Mouse (Mus musculus): ENCODE data around the gene Adam11.

The Adam11 gene

DNA sequence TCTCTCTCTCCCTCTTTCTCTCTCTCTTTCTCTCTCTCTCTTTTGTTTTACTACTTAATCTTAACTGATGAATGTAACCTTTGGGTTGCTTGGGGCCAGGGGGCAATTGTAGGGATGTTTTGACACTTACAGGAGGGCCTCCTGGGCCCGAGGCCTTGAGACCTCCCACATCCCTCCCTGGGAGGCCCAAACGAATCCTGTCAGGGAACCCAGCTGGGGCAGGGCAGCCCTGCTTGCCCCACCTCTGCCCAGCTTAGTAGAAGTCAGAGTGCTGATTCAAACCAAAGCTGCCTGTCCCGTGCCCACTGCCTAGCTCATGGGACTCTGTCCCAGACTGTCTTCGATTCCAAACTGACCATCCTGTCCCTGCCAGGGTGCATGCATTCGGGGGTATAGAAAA is 17.4 kb downstream of the Adam11 start:
- no peak for DNase-seq (ENCODE audit: low spot score in 2 of 2)

DNA sequence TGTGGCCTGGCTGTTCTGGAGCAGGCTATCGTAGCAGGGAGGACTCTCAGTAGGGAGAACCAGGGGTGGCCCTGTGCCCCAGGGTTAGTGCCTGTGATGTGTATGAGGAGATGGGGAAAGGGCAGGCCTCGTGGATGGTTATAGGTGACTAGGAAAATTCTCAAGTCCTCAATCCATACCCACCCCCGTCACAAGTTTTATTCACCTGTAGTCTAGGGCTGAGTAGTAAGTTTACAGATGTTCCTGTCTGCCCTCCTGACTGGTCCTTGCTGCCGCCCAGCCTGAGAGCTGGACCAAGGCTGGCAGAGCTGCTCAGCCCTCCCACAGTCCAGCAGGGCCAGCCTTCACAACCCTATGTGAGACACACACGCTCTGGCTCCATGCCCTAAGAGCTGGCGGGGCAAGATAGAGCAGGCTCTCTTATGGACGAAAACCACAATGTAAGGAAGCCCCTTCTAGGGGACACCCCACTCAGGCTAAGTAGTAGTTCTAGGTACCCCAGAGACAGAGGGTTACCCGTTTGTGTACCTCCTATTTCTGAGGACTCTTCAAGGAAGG is 17.9 kb downstream of the Adam11 start:
- DNase-seq (ENCODE audit: low spot score in 2 of 2), result no peak

DNA sequence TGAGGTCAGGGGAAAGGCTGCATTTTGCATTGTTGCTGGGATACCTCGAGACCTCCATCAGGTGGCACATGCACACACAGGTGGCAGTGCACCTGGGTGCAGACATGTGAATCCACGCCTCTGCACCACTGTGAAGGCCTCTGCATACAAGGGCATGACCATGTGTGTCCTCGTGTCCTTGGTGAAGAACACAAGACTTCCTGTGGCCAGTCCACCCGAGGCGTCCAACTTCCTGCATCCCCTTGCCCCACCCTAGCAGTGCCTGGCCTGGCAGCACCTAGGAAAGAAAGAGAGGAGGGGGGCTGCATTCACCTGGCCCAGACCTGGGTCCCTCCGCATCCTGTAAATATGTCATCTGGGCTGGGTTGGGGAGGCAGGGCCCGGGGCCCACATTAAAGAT is 18.6 kb downstream of the Adam11 start:
- DNase-seq (ENCODE audit: low spot score in 2 of 2), result no peak

DNA sequence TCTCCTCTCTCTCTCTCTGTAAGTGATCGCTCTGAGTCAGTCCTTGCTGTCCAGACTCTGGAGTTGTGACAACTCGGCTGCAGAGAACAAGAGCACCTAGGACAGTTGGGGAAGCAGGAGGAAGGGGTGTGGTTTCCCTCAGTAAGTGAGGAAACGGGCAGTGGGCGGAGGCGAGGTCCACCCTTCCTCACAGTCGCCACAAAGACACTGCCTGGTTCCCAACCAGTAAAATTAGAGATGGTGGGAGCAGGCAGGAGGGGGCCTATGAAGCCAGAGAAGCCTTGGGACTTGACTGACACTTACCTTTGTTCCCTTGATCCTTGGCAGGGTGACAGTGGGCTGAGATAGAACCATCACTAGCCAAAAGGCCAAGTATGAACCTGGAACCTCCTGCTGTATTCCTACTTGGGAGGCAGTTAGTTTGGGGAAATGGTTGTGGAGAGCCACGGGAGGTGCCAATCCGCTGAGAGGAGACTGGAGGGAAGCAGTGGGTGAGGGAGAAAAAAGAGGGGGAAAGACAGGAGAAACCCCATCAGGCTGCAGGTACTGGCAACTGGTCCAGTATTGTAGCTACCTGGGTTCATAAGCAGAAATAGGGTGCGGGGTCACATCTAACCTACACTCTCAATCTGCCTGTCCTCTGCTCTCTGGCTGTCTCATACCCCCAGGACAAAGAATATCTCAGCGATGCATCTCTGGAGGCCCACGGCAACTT is 19.2 kb downstream of the Adam11 start:
- DNase-seq (ENCODE audit: low spot score in 2 of 2), result peak; percentile 60 to 78

DNA sequence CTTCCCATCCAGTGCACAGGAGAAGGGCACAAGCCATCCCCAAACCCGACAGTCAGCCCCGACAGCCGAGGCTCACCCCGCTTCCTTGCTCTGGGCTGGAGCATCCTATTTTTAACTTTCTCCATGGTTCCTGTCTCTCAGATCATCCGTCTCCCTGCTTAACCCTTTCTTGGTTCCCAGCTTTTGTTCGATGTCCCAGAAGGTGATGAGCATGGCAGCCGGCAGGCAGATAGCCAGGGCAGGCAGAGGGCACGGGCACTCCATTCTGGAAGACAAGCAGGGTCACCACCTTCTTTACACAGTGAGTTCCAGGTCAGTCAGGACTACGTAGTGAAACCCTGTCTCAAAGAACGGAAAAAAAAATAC is 19.7 kb downstream of the Adam11 start:
- DNase-seq (ENCODE audit: low spot score in 2 of 2), result no peak

DNA sequence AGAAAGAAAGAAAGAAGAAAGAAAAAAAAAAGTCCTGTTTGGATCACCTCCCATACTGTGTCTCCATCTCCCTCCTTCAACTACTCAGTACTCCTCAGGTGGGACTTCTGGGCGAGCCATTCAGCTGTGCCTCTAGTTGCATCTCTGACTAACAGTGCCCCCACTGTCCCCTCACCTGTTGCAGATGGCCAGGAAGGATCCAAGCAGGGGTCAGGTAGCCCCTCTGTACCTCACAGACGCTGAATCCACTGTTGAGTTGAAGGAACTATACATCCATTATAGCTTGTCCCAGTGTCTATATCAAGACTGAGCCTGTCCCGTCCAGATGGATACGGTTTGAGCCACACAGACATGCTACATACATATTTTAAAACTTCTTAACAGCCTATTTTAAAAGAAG is 20.3 kb downstream of the Adam11 start:
- DNase-seq (ENCODE audit: low spot score in 2 of 2), result no peak

DNA sequence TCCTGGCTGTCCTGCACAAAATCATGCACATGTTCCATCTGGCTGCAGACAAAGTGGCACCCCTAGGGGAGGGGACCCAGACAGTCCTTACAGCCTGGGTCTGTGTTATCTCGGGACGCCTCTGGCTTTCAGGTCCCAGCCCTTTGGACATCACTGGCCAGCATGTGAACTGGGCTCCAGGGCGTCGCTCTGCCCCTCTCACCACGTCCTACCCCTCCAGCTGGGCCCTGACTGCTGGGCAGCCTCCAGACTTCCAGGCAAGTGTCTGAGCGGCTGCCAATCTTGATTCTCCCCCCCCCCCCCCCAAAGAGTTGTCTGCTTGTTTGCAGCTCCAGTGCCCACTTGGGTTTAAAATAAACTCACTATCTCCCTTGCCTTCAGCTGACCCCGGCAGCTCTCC is 22.2 kb downstream of the Adam11 start:
- DNase-seq (ENCODE audit: low spot score in 2 of 2), result peak in 1 of 2 experiments; percentile 37

DNA sequence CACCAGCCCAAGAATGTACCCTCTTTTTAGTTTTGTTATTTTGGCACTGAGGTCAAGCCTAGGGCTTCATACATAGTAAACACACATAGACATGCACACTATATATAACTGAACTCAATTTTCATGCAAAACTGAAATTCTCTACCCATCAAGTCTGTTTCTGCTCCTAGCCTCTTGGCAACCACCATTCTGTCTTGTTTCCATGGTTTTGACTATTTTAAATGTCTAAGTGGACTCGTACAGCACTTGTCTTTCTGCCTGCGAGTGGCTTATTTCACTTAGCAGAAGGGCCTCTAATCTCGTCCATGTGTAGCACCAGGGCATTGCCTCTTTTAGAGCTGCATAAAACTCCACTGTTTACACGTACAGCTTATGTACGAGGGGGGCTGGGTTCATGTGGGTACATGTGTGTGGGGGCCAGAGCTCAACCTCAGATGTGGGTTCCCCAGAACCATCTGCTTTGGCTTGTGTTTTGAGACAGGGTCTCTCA is 26.5 kb downstream of the Adam11 start:
- DNase-seq (ENCODE audit: low spot score in 2 of 2), result no peak

DNA sequence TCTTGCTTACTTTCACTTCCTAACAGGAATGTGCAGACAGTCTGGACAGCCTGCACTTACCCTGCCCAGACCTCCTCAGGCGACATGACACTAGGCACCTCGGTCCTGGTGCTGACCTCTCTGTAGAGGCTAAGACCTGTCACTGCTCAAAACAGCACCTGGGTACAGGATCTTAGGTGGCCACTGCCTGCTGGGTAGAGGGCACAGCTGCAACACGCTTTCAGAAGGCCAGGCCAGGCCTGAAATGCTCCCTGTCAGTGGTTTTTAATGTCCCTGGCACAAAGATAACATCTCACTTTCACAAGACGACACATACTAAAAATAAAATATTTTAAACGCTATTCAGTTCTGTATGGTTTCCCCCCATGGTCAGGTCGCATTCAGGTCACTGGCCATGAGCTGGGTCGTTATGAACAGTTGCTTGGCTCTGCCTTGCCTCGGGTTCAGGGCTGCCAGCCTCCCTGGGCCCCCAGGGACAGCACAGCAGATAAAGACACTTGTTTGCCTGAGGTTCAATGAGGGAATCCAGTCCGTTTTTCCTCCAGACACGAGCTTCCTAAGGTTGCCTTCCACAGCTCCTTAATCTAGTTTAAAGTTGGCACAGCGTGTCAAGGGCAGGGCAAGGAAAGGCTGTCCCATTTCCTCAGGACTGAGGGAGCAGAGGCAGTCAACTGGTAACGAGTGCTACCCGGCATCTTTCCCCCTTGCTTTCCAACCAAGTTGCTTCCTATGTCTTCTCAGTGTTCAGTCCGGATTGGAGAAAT is 30.6 kb downstream of the Adam11 start:
- no peak for DNase-seq (ENCODE audit: low spot score in 2 of 2)

DNA sequence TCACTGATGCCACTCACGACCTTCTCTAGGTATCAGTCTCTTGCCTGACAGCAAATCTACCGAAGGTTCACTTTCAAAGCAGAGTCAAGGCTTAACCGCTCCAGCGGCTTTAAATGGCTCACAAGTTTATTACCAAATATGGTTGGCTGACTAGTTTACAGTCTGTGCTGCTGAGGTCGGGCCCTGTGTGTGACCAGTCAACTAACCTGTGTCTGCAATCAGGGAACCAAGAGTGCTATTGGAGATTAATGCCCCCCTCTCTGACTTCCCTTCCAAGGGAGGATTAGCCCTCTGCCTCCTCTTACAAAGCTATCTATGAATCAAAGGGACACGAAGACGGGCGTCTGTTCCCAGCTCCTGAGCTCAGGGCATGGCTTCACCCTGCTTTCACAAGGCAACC is 32.9 kb downstream of the Adam11 start:
- no peak for DNase-seq (ENCODE audit: low spot score in 2 of 2)

DNA sequence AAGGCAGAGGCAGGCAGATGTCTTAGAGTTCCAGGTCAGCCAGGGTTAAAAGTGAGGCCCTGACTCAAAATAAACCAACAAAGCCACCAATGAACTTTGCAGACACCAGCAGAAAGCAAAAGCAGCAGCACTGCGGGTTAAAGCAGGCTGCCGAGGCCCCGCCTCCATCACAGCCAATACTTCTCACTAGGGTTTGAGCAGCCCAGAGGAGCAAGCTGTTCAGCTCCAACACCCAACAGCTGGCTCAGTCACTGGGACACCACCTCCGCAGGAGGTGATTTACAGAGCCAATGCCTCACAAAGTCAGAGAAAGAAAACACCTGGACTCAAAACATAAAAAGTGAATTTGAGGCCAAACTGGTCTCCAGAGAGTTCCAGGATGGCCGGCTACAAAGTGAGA is 42.2 kb downstream of the Adam11 start:
- DNase-seq (ENCODE audit: low spot score in 2 of 2), result no peak

DNA sequence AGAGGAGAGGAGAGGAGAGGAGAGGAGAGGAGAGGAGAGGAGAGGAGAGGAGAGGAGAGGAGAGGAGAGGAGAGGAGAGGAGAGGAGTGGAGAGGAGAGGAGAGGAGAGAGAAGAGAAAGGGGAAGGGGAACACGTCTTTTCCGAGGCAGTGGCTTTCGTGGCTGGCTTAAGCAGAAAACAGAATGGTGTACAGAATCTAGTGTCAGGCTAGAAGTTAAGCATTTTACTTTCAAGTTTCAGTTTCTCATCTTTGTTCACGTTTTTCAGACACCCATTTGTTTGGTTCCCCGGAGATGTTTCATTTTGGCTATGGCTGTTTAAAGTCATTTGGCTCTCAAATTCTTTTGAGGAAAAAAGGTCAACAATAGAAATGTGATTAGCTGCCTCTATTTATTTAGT is 47.0 kb downstream of the Adam11 start:
- DNase-seq (ENCODE audit: low spot score in 2 of 2), result no peak

DNA sequence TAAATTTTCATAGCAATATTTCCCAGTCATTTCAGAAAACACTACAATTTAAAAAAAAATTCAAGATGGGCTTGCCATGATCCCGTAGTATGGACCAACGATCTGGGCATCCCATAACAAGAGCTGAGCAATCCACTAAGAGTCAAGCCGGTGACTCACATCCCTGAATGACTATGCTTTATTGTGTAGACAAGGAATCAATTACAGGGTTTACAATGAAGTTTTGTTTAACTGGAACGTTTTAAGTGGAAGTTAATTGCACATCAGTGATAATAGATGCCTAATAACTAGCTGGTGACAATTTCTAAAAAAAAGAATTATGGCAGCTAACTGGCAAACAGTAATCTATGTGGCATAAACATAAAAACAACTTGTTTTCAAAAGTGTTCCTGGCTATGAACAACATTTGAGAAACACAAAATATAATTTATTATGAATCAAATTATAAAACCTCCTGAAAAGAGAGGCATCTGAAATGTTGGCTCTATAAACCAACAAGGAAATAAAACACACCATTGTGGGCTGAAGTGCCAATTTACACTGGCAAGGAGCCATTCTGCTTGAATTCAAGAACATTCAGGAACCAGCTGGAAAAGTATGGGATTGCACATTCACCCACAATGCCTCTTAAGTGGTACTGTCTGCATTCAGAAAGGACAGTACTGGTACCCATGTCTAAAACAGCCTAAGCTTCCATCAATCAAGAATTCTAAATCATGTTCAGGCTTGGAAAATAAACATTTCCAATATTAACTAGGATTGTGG is 49.7 kb downstream of the Adam11 start:
- no peak for DNase-seq (ENCODE audit: low spot score in 2 of 2)

DNA sequence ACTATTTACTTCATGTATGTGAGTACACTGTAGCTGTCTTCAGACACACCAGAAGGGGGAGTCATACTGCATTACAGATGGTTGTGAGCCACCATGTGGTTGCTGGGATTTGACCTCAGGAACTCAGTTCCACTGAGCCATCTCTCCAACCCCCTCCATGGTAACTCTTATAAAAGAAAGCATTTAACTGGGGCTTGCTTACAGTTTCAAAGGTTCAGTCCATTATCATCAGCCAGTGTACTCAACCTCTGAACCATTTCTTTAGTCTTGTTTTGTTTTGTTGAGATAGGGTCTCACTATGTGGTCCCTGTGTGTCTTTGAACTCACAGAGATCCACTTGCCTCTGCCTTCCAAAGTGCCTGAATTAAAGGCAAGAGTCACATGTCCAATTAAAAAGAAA is 53.6 kb downstream of the Adam11 start:
- no peak for DNase-seq (ENCODE audit: low spot score in 2 of 2)

DNA sequence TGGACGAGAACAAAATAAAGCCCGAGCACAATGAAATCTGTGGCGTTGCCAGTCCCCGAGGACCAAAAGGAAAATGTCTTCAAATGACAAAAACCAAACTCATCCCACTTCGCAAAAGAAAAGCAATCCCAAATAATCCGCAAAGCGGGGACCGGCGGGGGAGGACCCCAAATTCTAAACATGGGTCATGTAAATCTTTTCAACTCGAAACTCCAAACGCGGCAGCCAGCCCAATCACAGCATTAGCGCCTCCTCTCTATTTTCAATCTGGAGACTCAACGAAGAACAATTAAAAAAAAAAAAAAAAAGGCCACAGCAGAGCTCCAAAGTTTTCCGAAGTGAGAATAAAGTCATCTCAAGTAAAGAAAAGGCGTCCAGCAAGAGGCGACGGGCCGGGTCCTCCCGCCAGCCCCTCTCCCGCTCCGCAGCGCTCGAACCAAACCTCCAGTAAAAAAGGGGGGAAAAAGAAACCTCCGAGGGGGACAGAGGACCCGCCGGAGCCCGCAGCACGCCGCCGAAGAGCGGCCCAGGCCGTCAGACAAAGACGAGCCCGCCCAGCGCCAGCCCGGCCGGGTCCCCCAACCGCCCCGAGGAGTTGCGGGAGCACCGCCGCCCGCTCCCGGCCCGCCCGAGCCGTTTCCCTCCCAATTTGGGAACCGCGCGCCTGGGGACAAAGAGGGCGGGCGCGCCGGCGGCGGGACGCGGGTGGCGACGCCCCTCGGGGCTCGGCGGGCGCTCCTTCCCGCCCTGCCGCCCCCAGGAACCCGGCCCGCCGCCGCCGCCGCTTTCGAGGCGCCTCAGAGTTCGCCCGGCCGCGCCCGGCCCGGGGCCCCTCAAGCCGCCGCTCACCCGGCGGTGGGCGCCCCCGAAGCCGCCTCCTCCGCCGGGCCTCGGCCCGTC is 57.1 kb downstream of the Adam11 start:
- no peak for DNase-seq (ENCODE audit: low spot score in 2 of 2)

DNA sequence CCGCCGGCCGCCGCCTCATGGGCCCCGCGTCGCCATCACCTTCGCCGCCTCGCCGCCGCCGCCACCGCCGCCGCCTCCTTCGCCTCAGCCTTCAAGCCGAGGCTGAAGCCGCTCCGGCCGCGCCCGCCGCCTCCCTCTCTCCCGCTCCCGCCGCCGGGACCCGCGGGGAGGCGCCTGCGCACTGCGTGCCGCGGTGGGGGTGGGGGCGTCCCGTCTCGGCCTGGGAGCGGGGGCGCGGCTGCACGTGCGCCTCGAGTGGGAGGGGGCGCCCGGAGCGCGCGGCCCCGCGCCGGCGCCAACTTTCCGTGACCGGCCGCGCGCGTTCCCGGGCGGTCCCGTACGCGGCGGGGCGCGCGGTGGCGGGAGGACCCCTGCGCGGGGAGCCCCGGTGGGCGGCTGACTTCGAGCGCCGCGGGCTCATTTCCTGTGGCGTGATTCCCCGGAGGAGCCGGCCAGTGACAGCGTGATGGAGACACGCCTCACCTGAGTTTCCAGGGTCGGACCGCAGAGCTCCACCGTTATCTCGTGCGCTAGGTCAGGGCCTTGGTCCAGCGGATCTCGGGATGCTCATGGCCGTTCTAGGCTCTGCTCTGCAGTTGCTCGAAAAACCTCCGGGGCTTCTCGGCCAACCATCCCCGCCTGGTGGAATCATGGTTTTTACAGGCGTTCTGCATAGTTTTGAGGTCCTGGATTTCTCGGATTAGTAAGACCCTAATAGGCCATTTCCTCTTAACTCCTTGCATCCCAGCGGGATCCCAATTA is 58.0 kb downstream of the Adam11 start, which contains the start of gene Gjc1:
Gjc1 (minus strand) TSS at position 680 of the 762 bp plus-strand sequence.
- peak; percentile 57 to 67 for DNase-seq (ENCODE audit: low spot score in 2 of 2)

DNA sequence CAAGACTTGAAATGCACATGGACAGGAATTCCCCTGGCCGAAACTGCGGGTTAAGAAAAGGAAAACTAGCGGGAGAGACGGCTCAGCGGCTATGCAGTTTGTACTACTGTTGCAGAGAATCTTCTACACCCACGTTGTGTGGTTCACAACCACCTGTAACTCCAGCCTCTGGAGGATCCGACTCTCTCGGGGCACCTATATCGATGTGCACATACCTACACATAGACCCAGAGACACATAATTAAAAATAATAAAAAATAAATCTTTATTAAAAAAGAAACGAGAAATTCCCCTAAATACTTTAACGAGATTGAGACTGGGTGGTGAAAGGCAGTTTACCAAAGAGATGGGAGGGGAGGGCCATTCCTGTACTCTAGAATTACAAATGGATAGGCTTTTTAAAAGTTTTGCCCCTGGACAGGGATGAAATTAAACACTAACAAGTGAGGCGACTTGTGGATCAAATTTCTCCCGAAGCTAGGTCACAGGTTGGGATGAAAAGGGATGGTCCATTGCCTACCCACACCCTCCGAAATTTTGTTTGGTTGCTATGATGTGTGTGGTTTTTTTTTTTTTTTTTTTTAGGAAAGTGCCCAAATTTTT is 58.6 kb downstream of the Adam11 start:
- DNase-seq (ENCODE audit: low spot score in 2 of 2), result no peak

DNA sequence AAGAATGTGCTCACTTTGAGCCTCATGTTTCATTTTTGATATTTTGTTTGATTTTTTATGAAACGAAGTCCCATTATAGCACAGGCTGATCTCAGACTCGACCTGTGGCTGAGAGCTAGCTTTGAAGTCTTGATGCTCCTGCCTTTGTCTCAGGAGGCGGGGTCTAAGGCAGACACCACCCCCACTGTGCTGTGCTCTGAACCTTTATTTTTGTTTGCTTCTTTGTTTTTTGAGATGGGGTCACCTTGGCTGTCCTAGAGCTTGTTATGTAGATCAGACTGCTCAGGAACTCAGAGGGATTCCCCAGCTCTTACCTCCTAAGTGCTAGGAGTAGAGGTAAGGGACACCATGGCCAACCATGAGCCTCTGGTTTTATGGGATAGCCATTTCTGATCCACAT is 59.2 kb downstream of the Adam11 start:
- no peak for DNase-seq (ENCODE audit: low spot score in 2 of 2)

DNA sequence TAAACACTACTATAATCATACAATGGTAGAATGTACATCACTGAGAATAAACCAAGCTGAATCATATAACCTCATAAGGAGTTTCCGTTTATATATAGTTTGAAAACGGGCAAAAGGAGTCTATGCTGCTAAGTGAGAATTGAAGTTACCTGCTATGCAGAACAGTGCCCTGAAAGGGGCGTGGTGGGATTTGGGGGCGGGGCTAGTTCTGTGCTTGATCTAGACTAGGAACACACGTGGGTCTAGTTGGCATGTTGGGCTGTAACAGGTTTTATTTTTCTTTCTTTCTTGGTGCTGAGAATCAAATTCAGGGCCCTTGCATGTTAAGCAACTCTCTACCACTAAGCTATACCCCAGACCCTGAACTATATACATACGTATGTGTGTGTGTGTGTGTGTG is 60.0 kb downstream of the Adam11 start:
- no peak for DNase-seq (ENCODE audit: low spot score in 2 of 2)

DNA sequence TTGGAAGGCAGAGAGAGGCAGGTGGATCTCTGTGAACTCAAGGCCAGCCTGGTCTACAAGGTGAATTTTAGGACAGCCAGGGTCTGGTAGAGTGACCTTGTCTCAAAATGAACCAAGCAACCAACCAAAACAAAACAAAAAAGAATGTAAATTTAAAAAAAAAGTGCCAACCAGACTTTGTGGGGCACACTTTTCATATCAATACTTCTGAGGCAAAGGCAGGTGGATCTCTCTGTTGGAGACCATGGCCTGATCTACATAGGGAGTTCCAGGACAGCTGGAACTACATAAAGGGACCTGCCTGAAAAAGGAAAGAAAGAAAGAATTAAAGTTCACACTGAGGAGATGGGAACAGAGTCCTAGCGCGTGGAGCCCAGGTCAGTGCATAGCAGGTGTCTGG is 65.2 kb downstream of the Adam11 start:
- DNase-seq (ENCODE audit: low spot score in 2 of 2), result no peak
